Comparison of ENCODE assay signal across 27 mouse cellular contexts in genomic region chr11:3594574-3594973, GRCm38 (mm10). TPM values are rescaled to one million over a fixed set of nuclear protein-coding genes. Genes with fewer than 3 reads are reported as not detected.
DNase-seq lines count a peak whose midpoint lies in the region; ATAC-seq and TF ChIP-seq lines count a peak whose summit lies in the region.
"Had no signal": no experiment of that assay in that cellular context is flagged by ENCODE, and none has a peak within 500 bp of the region (broad histone marks: within the 10 kb centered on the region; RNA-seq: fewer than 3 reads in every experiment).

No protein-coding gene starts in this region.

- TF ChIP-seq CTCF in heart, postnatal 0 days (IDR thresholded peaks at IDR 0.05; ENCODE audit: low read depth): peak; percentile 9; the same call in 1 of the 2 replicates
- TF ChIP-seq CTCF in lung, postnatal 0 days (IDR thresholded peaks at IDR 0.05): peak; percentile 9; the same call in 1 of the 2 replicates
- TF ChIP-seq CTCF in Patski (IDR thresholded peaks at IDR 0.05): peak; percentile 47
- no peak; the same call in 1 of the 2 replicates for TF ChIP-seq CTCF in cerebellum, adult 2 months (IDR thresholded peaks at IDR 0.05; ENCODE audit: borderline replicate concordance, insufficient read depth, low read depth, low read length)

- no peaks in the 10 kb centered on the region for H3K36me3 ChIP-seq in heart, postnatal 0 days (replicated peaks; ENCODE audit: control insufficient read depth, insufficient read depth, low read length)
- no peaks in the 10 kb centered on the region for H3K36me3 ChIP-seq in lung, postnatal 0 days (ENCODE audit: insufficient read depth, low read length)
- H3K36me3 ChIP-seq: embryonic facial prominence, embryonic 12.5 days; forebrain, embryonic 12.5 days; heart, embryonic 10.5 days; hindbrain, embryonic 10.5 days; neural tube, embryonic 12.5 days; stomach, embryonic 15.5 days had no signal

- POLR2A ChIA-PET in Patski (lab: Charles Lee): interaction anchor here (0.5 kb wide), 1 partner anchor 79 kb away, joined by 3 read pairs; no protein-coding TSS in a partner anchor

- H3K4me1 ChIP-seq in heart, postnatal 0 days (ENCODE audit: control insufficient read depth, insufficient read depth): no peaks in the 10 kb centered on the region
- no peaks in the 10 kb centered on the region for H3K4me1 ChIP-seq in lung, postnatal 0 days (ENCODE audit: insufficient read depth, low read depth, low read length)
- no peaks in the 10 kb centered on the region for H3K4me1 ChIP-seq in cerebellum, adult 2 months (ENCODE audit: control insufficient read depth, insufficient read depth, low read length)
- H3K4me1 ChIP-seq: embryonic facial prominence, embryonic 12.5 days; forebrain, embryonic 12.5 days; heart, embryonic 10.5 days; hindbrain, embryonic 10.5 days; neural tube, embryonic 12.5 days; stomach, embryonic 15.5 days had no signal

- in situ Hi-C loops in Patski (cut with MboI; ENCODE audit: low pct_unique_long_range_greater_than_20kb): no loop called here

- TF ChIP-seq POLR2A in cerebellum, adult 2 months (IDR thresholded peaks at IDR 0.05; ENCODE audit: borderline replicate concordance, insufficient read depth, low read length): no peak

- no peaks in the 10 kb centered on the region for H3K27me3 ChIP-seq in heart, postnatal 0 days (ENCODE audit: control insufficient read depth, insufficient read depth, low read length)
- no peaks in the 10 kb centered on the region for H3K27me3 ChIP-seq in lung, postnatal 0 days (replicated peaks; ENCODE audit: insufficient read depth, low read length)
- no peaks in the 10 kb centered on the region for H3K27me3 ChIP-seq in Patski
- no peaks in the 10 kb centered on the region for H3K27me3 ChIP-seq in cerebellum, adult 2 months (ENCODE audit: control insufficient read depth, insufficient read depth, low read length)
- H3K27me3 ChIP-seq: embryonic facial prominence, embryonic 12.5 days; forebrain, embryonic 12.5 days; neural tube, embryonic 12.5 days; stomach, embryonic 15.5 days had no signal

- no peak overlapping the region for H3K4me3 ChIP-seq in heart, postnatal 0 days (ENCODE audit: low read depth, low read length)
- no peak overlapping the region for H3K4me3 ChIP-seq in lung, postnatal 0 days (ENCODE audit: low read depth, low read length)
- no peak overlapping the region for H3K4me3 ChIP-seq in cerebellum, adult 2 months (replicated peaks; ENCODE audit: insufficient read depth, low read depth, low read length)
- H3K4me3 ChIP-seq: embryonic facial prominence, embryonic 12.5 days; erythroblast, embryonic 14.5 days; forebrain, embryonic 12.5 days; heart, embryonic 10.5 days; hindbrain, embryonic 10.5 days; neural tube, embryonic 12.5 days; stomach, embryonic 15.5 days had no signal

- H3K9ac ChIP-seq in heart, postnatal 0 days (replicated peaks; ENCODE audit: low read depth, low read length): no peak overlapping the region
- H3K9ac ChIP-seq in lung, postnatal 0 days (replicated peaks; ENCODE audit: low read depth): no peak overlapping the region
- H3K9ac ChIP-seq: embryonic facial prominence, embryonic 12.5 days; forebrain, embryonic 12.5 days; neural tube, embryonic 12.5 days; stomach, embryonic 15.5 days had no signal

- intact Hi-C loops in heart, postnatal 25 days (cut with DNase I): no loop called here

- no peaks in the 10 kb centered on the region for H3K9me3 ChIP-seq in heart, postnatal 0 days (replicated peaks; ENCODE audit: control insufficient read depth, low read length)
- H3K9me3 ChIP-seq in lung, postnatal 0 days (ENCODE audit: low read length): no peaks in the 10 kb centered on the region
- H3K9me3 ChIP-seq: embryonic facial prominence, embryonic 12.5 days; forebrain, embryonic 12.5 days; heart, embryonic 10.5 days; hindbrain, embryonic 10.5 days; neural tube, embryonic 12.5 days; stomach, embryonic 15.5 days had no signal

- no peak overlapping the region for H3K4me2 ChIP-seq in heart, postnatal 0 days (ENCODE audit: low read depth, low read length)
- H3K4me2 ChIP-seq in lung, postnatal 0 days (replicated peaks; ENCODE audit: low read depth, low read length): no peak overlapping the region
- H3K4me2 ChIP-seq: embryonic facial prominence, embryonic 12.5 days; forebrain, embryonic 12.5 days; neural tube, embryonic 12.5 days; stomach, embryonic 15.5 days had no signal

- ATAC-seq in heart, postnatal 0 days (ENCODE audit: insufficient read depth, low read depth): no peak
- no peak for ATAC-seq in lung, postnatal 0 days
- no peak for ATAC-seq in Patski
- ATAC-seq: hindbrain, embryonic 16.5 days; intestine, embryonic 16.5 days had no signal

- WGBS in heart, postnatal 0 days: 90% methylated on average over 3 of the region's 3 CpGs
- 90% methylated on average over 3 of the region's 3 CpGs for WGBS in lung, postnatal 0 days
- WGBS in cerebellum, adult 2 months: 90% methylated on average over 3 of the region's 3 CpGs

- CTCF ChIA-PET in Patski (lab: Charles Lee): no interaction called here

- no peak for TF ChIP-seq EP300 in heart, postnatal 0 days (IDR thresholded peaks at IDR 0.05; ENCODE audit: low read depth)
- TF ChIP-seq EP300 in lung, postnatal 0 days (IDR thresholded peaks at IDR 0.05): no peak

- DNase-seq in heart, postnatal 0 days (ENCODE audit: low spot score): no peak
- DNase-seq in heart, postnatal 25 days (ENCODE audit: low spot score): no peak
- DNase-seq in lung, postnatal 0 days (ENCODE audit: low spot score): no peak
- no peak for DNase-seq in lung, postnatal 14 days
- DNase-seq in Patski (ENCODE audit: low read depth, low spot score): no peak
- no peak for DNase-seq in cerebellum, adult 2 months
- no peak for DNase-seq in urinary bladder, postnatal 36 days (ENCODE audit: low spot score in 2 of 2)
- DNase-seq: adrenal gland, postnatal 36 days; B cell, adult 2 months; cerebellum, adult 18-20 months; cerebellum, postnatal 25 days; gastrocnemius, postnatal 36 days; layer of hippocampus, postnatal 36 days; lung, adult 18-20 months; midbrain, embryonic 14.5 days; right cerebral cortex, postnatal 14 days; thymus, adult 18-20 months; thymus, postnatal 4 days had no signal

- H3K27ac ChIP-seq in heart, postnatal 0 days (ENCODE audit: low read depth): no peak overlapping the region
- no peak overlapping the region for H3K27ac ChIP-seq in lung, postnatal 0 days (ENCODE audit: low read length)
- no peak overlapping the region for H3K27ac ChIP-seq in cerebellum, adult 2 months (ENCODE audit: insufficient read depth, low read length)
- H3K27ac ChIP-seq: embryonic facial prominence, embryonic 12.5 days; forebrain, embryonic 12.5 days; heart, embryonic 10.5 days; hindbrain, embryonic 10.5 days; neural tube, embryonic 12.5 days; stomach, embryonic 15.5 days had no signal

RNA-seq across cellular contexts. Expression of gene Smtn, which starts 54.2 kb away (rescaled TPM):
- total RNA-seq in heart, postnatal 0 days (2014; rRNA removed; ENCODE audit: low replicate concordance): 74.5 and 94.2 TPM in 2 replicates
- 86.3 and 104 TPM in 2 replicates for polyA plus RNA-seq in heart, postnatal 0 days (2015; fragmentation: Nextera tagmentation; extraction: Ambion mirVana)
- 100 to 1,000 TPM; 170 to 174 TPM for total RNA-seq in heart, postnatal 25 days (2021)
- 47.6 and 51.1 TPM in 2 replicates for polyA plus RNA-seq in lung, postnatal 0 days (2015; fragmentation: Nextera tagmentation; extraction: Ambion mirVana)
- 154 TPM for polyA plus RNA-seq in Patski (2021)
- polyA plus RNA-seq in cerebellum, adult 2 months (2012; rRNA removed): 6.1 and 6.9 TPM in 2 replicates

RNA-seq across cellular contexts. Expression of gene Morc2a, which starts 54.4 kb away (rescaled TPM):
- 12.8 and 21.3 TPM in 2 replicates for total RNA-seq in heart, postnatal 0 days (2014; rRNA removed; ENCODE audit: low replicate concordance)
- polyA plus RNA-seq in heart, postnatal 0 days (2015; fragmentation: Nextera tagmentation; extraction: Ambion mirVana): 7.9 and 9.5 TPM in 2 replicates
- 10 to 100 TPM; 22.0 to 23.9 TPM for total RNA-seq in heart, postnatal 25 days (2021)
- polyA plus RNA-seq in lung, postnatal 0 days (2015; fragmentation: Nextera tagmentation; extraction: Ambion mirVana): 9.9 and 10.2 TPM in 2 replicates
- 41.4 TPM for polyA plus RNA-seq in Patski (2021)
- 22.9 and 26.0 TPM in 2 replicates for polyA plus RNA-seq in cerebellum, adult 2 months (2012; rRNA removed)
